Mouse (Mus musculus) mesoderm, embryonic 11.5 days (tissue): Measurements from ENCODE around the gene Cramp1l.
A peak's percentile ranks its signal among the peaks of the same experiment; 100 is the strongest.
"Not testable (repeated sequence)": the region's sequence is repeated elsewhere in the genome, so short reads cannot be mapped to it uniquely, and the experiment has no call there.

Experiments
- DNase-seq: peaks from one replicate; pipeline ENCODE4 v3.0.0-alpha.2; 2012; ENCODE audit warnings: low read depth, low spot score

Cramp1l gene

GRCm38 (mm10) chr17:24959371-24959770 is 56.2 kb downstream of the Cramp1l start:
- no peak for DNase-seq

- no peak for DNase-seq
Observed at GRCm38 (mm10) chr17:24953291-24953690, 62.3 kb downstream of the Cramp1l start.

DNA sequence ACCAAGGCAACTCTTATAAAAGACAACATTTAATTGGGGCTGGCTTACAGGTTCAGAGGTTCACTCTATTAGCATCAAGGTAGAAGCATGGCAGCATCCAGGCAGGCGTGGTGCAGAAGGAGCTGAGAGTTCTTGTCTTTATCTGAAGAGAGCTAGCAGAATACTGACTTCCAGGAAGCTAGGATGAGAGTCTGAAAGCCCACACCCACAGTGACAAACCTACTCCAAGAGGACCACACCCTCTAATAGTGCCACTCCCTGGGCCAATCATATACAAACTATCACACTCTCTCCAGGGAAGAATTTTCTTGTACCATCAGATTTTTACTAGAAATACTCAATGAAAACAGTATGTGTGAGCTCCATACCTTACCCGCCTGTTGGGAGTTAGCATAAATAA is 64.9 kb downstream of the Cramp1l start:
- no peak for DNase-seq

GRCm38 (mm10) chr17:24948204-24948603 is 67.4 kb downstream of the Cramp1l start:
- DNase-seq: no peak

GRCm38 (mm10) chr17:24943589-24943988 is 72.0 kb downstream of the Cramp1l start:
- not testable (repeated sequence) for DNase-seq

- no peak for DNase-seq
Observed at GRCm38 (mm10) chr17:24943036-24943435, 72.6 kb downstream of the Cramp1l start.

GRCm38 (mm10) chr17:24942453-24942852 is 73.1 kb downstream of the Cramp1l start:
- not testable (repeated sequence) for DNase-seq

DNA sequence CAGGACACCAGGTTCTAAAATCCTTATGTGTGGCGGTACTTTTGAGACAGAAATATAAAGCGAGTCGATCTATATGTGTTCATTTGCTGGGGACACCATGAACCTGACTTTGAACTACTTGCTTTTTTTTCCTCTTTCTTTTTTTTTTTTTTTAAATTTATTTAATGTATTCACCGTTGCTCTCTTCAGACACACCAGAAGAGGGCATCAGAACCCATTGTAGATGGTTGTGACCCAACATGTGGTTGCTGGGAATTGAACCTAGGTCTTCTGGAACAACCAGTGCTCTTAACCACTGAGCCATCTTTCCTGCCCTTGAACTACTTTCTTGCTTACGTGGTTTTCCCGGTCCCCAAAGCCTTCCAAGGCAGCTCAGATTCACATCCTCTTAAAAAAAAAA is 78.3 kb downstream of the Cramp1l start:
- DNase-seq: no peak

DNA sequence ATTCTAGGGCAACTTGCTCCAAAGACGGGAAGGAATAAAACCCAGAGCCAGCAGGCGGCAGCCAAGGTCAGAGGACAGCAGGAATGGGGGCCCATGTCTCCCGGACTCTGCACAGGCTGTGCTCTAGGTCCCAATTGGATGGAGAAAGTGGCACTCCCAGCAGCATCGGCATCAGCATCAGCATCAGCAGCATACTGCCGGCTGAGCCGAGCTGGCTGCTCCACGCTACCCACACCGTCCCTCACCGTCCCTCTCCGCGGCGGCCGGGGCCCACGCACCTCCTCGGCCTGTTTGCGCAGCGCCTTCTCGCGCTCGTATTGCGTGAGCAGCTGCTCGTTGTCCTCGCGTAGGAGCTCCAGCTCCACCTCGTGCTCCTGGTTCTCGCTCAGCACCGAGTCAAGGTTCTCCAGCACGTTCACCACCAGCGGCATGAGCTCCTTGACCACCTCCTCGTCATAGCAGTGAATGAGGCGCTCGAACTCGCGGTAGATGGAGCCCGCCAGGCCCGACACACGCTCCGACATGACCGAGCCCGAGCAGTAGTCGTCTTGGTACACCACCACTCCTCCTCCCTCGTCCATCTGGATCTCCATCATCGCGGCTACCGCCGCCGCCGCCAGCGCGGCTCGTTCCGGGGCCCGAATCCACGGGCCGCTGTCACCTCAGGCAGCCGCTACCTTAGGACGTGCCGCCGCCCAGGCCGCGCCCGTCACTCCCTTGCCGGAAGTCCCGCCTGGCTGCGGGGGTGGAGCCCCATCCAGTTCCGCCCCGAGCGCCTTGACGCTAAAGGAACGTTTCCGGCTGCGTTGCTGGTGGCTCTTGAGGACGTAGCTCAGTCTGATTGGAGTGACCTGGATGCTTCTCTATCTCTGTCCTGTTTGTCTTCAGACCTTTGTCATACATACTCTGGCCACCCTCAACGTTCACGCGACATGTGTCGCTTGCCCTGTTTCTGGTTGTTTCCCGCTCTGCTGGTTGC is 79.0 kb downstream of the Cramp1l start, which contains the start of gene Mapk8ip3:
TSS of gene Mapk8ip3 (minus strand) at position 719 of the 979 bp plus-strand sequence.
- DNase-seq: peak; percentile 92

DNA sequence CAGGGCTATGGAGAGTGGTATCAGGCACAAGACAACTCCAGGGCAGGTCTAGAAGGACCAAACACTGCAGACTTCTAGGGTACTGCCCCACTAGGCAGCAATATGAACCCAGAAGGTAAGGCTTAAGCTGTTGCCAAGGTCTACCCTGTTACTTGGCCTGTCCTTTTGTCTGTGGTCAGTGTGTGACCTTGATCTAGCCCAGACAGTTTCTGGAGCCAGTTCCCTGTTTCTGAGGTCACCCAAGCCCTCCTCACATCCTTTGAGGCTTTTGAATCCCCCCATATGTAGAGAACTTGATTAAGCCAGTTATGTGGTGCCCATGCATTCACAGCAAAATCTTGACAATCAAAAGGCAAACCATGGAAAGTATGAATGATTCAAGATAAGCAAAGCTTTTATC is 79.9 kb downstream of the Cramp1l start:
- no peak for DNase-seq

DNA sequence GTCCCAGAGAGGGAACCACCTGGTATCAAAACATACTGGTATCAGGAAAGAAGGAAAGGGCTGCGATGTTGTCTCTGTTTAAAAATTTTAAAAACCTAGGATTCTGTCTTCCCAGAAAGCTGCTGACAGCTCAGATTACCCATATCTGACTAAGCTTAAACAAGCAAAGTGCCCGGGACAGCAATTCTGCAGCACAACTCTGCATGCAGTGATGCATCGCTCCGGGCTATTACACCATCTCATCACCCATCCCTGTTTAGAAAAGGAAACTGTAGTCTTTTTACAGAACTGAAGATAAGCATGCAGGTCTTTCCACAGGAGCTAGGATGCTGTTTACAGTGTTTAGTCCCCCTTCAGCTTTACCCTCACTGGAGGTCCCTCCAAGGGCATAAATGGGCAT is 80.7 kb downstream of the Cramp1l start:
- no peak for DNase-seq

DNA sequence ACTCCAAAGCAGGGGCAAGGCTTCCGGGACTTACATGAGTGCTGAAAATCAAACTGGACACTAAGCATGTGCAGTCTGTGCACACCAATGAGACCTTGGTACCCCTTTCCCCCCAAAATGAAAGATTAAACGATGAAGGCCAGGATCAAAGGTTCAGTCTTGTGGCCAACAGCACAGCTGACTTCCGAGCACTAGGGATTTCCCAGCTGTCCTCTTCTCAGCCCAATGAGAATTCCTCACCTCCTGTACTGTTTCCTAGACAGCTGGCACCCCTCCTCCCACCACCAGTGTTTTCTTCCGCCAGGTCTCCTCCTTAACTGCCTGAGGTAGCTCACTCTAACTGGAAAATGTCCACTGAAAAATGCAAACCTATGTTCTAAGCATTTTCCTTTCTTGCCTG is 82.4 kb downstream of the Cramp1l start:
- no peak for DNase-seq

DNA sequence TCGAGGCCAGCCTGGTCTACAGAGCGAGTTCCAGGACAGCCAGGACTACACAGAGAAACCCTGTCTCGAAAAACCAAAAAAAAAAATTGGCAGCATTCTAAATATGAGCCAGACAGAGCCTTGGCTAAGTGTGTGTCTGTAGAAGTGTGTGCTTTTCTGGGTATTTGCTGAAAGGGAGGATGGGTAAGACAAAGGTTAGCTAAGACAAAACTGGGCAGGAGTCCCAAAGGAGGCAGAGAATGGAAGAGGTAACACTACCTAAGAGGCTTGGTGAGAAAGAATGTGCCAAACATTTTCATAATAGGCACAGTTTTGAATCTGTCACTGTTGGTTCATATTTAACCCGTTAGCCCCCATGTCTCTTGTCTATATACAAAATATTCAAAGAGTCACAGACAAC is 83.2 kb downstream of the Cramp1l start:
- no peak for DNase-seq

GRCm38 (mm10) chr17:24929506-24929905 is 86.1 kb downstream of the Cramp1l start:
- DNase-seq: no peak

GRCm38 (mm10) chr17:24923246-24923645 is 92.3 kb downstream of the Cramp1l start:
- DNase-seq: no peak

GRCm38 (mm10) chr17:24913984-24914383 is 101.6 kb downstream of the Cramp1l start:
- DNase-seq: no peak
